ENCODE assay signal across 7 mouse cellular contexts in genomic region chr4:83486117-83486901, GRCm38 (mm10). TPM values are rescaled to one million over a fixed set of nuclear protein-coding genes. Genes with fewer than 3 reads are reported as not detected.
A peak's percentile ranks its signal among the peaks of the same experiment; 100 is the strongest.
DNase-seq lines count a peak whose midpoint lies in the region; ATAC-seq and TF ChIP-seq lines count a peak whose summit lies in the region.

Gene Psip1, minus strand, starts transcription at chr4:83486459.

- H3K4me3 ChIP-seq in embryonic facial prominence, embryonic 12.5 days = peak within 1 kb of the TSS; percentile 95
- H3K4me3 ChIP-seq in kidney, adult 2 months (ENCODE audit: insufficient read depth, low read depth, low read length) = peak within 1 kb of the TSS; percentile 94
- peak within 1 kb of the TSS; percentile 98 for H3K4me3 ChIP-seq in limb, embryonic 12.5 days (replicated peaks)
- H3K4me3 ChIP-seq in midbrain, embryonic 15.5 days = peak within 1 kb of the TSS; percentile 96
- H3K4me3 ChIP-seq in spleen, adult 2 months (ENCODE audit: extremely low read depth, insufficient read depth, insufficient read length) = peak within 1 kb of the TSS; percentile 72

- TF ChIP-seq POLR2A in kidney, adult 2 months (IDR thresholded peaks at IDR 0.05; ENCODE audit: low read depth, low read length) = no peak
- TF ChIP-seq POLR2A in spleen, adult 2 months (IDR thresholded peaks at IDR 0.05; ENCODE audit: low read depth, low read length) = peak; percentile 58

- under 1% methylated on average over 50 of the region's 86 CpGs for WGBS in embryonic facial prominence, embryonic 12.5 days
- under 1% methylated on average over 80 of the region's 86 CpGs for WGBS in kidney, adult 2 months
- WGBS in limb, embryonic 12.5 days = under 1% methylated on average over 66 of the region's 86 CpGs
- under 1% methylated on average over 70 of the region's 86 CpGs for WGBS in midbrain, embryonic 15.5 days
- WGBS in spleen, adult 2 months = under 1% methylated on average over 62 of the region's 86 CpGs

- peak; percentile 33; the same call in 1 of the 2 replicates for TF ChIP-seq CTCF in kidney, adult 2 months (conservative IDR thresholded peaks at IDR 0.05; ENCODE audit: insufficient read depth, insufficient read length, low read depth, low read length)
- TF ChIP-seq CTCF in spleen, adult 2 months (IDR thresholded peaks at IDR 0.05; ENCODE audit: extremely low read depth, insufficient read depth, insufficient read length, insufficient replicate concordance) = peak; percentile 19; the same call in 1 of the 2 replicates

- DNase-seq in adrenal gland, postnatal 25 days = peak; percentile 88
- DNase-seq in heart, adult 18-20 months = peak; percentile 85 to 94
- peak; percentile 89 for DNase-seq in kidney, adult 2 months
- peak; percentile 75 to 83 for DNase-seq in spleen, adult 2 months (ENCODE audit: low read depth in 1 of 2, low spot score in 2 of 2)

- H3K27ac ChIP-seq in embryonic facial prominence, embryonic 12.5 days = peak within 1 kb of the TSS; percentile 98
- peak within 1 kb of the TSS; percentile 94 for H3K27ac ChIP-seq in kidney, adult 2 months (ENCODE audit: insufficient read depth, low read depth, low read length)
- peak within 1 kb of the TSS; percentile 98 for H3K27ac ChIP-seq in limb, embryonic 12.5 days
- peak within 1 kb of the TSS; percentile 100 for H3K27ac ChIP-seq in midbrain, embryonic 15.5 days
- peak within 1 kb of the TSS; percentile 100 for H3K27ac ChIP-seq in spleen, adult 2 months (ENCODE audit: insufficient read depth, low read length)

- peak within 1 kb of the TSS; percentile 95 for H3K9ac ChIP-seq in embryonic facial prominence, embryonic 12.5 days
- peak within 1 kb of the TSS; percentile 96 for H3K9ac ChIP-seq in limb, embryonic 12.5 days (replicated peaks)
- peak within 1 kb of the TSS; percentile 86 for H3K9ac ChIP-seq in midbrain, embryonic 15.5 days

- H3K36me3 ChIP-seq in embryonic facial prominence, embryonic 12.5 days = peaks cover 15% of the 10 kb centered on the region
- no peaks in the 10 kb centered on the region for H3K36me3 ChIP-seq in kidney, adult 2 months (ENCODE audit: control insufficient read depth, insufficient read depth, low read length)
- H3K36me3 ChIP-seq in limb, embryonic 12.5 days = peaks cover 29% of the 10 kb centered on the region
- peaks cover 6% of the 10 kb centered on the region; the same call in 1 of the 2 replicates for H3K36me3 ChIP-seq in midbrain, embryonic 15.5 days (replicated peaks)
- peaks cover 8% of the 10 kb centered on the region for H3K36me3 ChIP-seq in spleen, adult 2 months (ENCODE audit: control insufficient read depth, insufficient read depth, low read length)

- H3K4me2 ChIP-seq in embryonic facial prominence, embryonic 12.5 days (replicated peaks) = peak within 1 kb of the TSS; percentile 54
- H3K4me2 ChIP-seq in limb, embryonic 12.5 days = peak within 1 kb of the TSS; percentile 65
- peak within 1 kb of the TSS; percentile 50 for H3K4me2 ChIP-seq in midbrain, embryonic 15.5 days

- H3K27me3 ChIP-seq in embryonic facial prominence, embryonic 12.5 days = no peaks in the 10 kb centered on the region
- H3K27me3 ChIP-seq in kidney, adult 2 months (replicated peaks; ENCODE audit: control insufficient read depth, insufficient read depth, low read length) = no peaks in the 10 kb centered on the region
- no peaks in the 10 kb centered on the region for H3K27me3 ChIP-seq in limb, embryonic 12.5 days
- no peaks in the 10 kb centered on the region for H3K27me3 ChIP-seq in midbrain, embryonic 15.5 days (replicated peaks)
- H3K27me3 ChIP-seq in spleen, adult 2 months (ENCODE audit: control insufficient read depth, insufficient read depth, low read length) = no peaks in the 10 kb centered on the region

- ATAC-seq in embryonic facial prominence, embryonic 12.5 days (ENCODE audit: insufficient number of reproducible peaks, insufficient read depth, low FRiP score, low TSS enrichment) = peak; percentile 92
- peak; percentile 89 for ATAC-seq in limb, embryonic 12.5 days (ENCODE audit: insufficient number of reproducible peaks, insufficient read depth, low FRiP score, low TSS enrichment, low read depth)
- ATAC-seq in midbrain, embryonic 15.5 days (replicated peaks) = peak; percentile 95

- H3K4me1 ChIP-seq in embryonic facial prominence, embryonic 12.5 days = peaks cover 15% of the 10 kb centered on the region; the same call in 1 of the 2 replicates
- H3K4me1 ChIP-seq in kidney, adult 2 months (ENCODE audit: control insufficient read depth, insufficient read depth, low read length) = no peaks in the 10 kb centered on the region
- H3K4me1 ChIP-seq in limb, embryonic 12.5 days (replicated peaks) = peaks cover 37% of the 10 kb centered on the region
- peaks cover 27% of the 10 kb centered on the region for H3K4me1 ChIP-seq in midbrain, embryonic 15.5 days
- H3K4me1 ChIP-seq in spleen, adult 2 months (ENCODE audit: control insufficient read depth, insufficient read depth, insufficient read length) = peaks cover 3% of the 10 kb centered on the region; the same call in 1 of the 2 replicates

- H3K9me3 ChIP-seq in embryonic facial prominence, embryonic 12.5 days = no peaks in the 10 kb centered on the region
- H3K9me3 ChIP-seq in limb, embryonic 12.5 days = no peaks in the 10 kb centered on the region
- H3K9me3 ChIP-seq in midbrain, embryonic 15.5 days = no peaks in the 10 kb centered on the region

RNA-seq across cellular contexts. Expression of gene Psip1, which starts in this region (rescaled TPM):
- 58.7 and 67.3 TPM in 2 replicates for total RNA-seq in adrenal gland, postnatal 25 days (2021)
- polyA plus RNA-seq in embryonic facial prominence, embryonic 12.5 days (2016; fragmentation: Nextera tagmentation; extraction: Ambion mirVana) = 274 and 306 TPM in 2 replicates
- 10 to 100 TPM; 17.5 to 21.6 TPM for total RNA-seq in heart, adult 18-20 months (2021)
- 10.6 and 11.0 TPM in 2 replicates for polyA plus RNA-seq in kidney, adult 2 months (2012; rRNA removed)
- 292 and 306 TPM in 2 replicates for polyA plus RNA-seq in limb, embryonic 12.5 days (2016; fragmentation: Nextera tagmentation; extraction: Ambion mirVana)
- polyA plus RNA-seq in midbrain, embryonic 15.5 days (2015; fragmentation: Nextera tagmentation; extraction: Ambion mirVana) = 253 and 273 TPM in 2 replicates
- 17.5 and 42.2 TPM in 2 replicates for polyA plus RNA-seq in spleen, adult 2 months (2012; rRNA removed)

Comparison
In these comparisons a context has a peak if more than half of its experiments do, and no peak if none do; other contexts are left out.
1. Peak in every context shown above with its lines: DNase-seq, ATAC-seq, H3K4me3 ChIP-seq and H3K27ac ChIP-seq.